Mouse (Mus musculus) kidney, adult 8-10 months (tissue): ENCODE results near the gene Boc.
A peak's percentile ranks its signal among the peaks of the same experiment; 100 is the strongest.
"Not testable (repeated sequence)": the region's sequence is repeated elsewhere in the genome, so short reads cannot be mapped to it uniquely, and the experiment has no call there.

ENCODE experiments used
- DNase-seq, 2 experiments: peaks; one replicate each; pipeline ENCODE4 v3.0.0; 2022

Boc gene

DNA sequence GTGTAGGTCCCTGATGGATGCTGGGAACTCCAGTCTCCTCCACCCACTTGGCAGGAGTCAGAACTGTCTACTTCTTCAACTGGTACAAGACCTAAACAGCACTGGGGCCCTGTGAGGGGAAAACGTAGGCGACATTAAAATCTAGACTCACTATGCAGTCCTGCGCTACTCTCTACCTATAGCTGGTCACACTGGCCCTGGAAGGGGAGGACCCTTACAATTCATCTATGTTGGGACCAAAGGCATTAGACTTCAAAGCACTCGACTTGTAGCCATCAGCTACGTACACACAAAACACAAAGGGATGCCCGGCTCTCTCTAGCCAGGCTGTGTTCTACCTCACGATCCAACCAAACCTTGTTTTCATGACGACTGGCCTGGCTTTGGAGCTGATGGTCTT is 73.0 kb downstream of the Boc start:
- no peak for DNase-seq

DNA sequence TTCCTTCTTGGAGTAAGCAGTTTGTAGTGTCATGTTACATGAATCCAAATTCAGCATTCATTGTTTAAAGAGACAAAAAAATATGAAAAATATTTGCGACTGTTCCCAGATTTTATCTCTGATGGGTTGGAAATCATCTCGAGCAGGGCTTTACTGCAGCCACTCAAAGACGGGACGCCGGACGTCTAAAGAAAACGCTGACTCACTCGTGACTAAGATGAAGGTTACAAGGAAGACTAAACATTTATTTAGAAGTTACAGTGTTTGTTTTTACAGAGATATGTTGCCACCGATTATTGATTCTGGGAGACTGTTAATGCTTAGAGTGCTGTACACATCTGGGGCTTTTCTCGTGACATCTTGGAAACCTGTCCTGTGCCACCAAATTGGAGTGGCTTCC is 73.9 kb downstream of the Boc start:
- DNase-seq: no peak

DNA sequence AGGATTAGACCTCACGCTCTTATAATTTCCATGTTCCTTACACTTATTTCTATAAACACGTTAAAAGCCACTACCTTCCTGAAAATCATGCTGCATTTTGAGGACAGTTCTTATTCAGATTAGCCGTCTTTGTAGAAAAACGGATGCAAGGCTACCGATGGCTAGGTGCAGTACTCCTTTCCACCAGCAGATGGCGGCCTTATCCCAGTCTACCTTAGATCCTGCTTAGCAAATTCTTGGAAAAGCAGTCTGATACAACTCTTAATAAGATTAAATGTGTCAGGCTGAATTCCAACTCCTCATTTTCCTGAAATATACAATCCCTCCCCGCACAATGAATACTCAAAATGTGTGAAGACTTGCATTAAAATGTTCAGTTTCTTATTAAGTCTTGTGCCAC is 74.6 kb downstream of the Boc start:
- DNase-seq: peak; percentile 62 to 87

DNA sequence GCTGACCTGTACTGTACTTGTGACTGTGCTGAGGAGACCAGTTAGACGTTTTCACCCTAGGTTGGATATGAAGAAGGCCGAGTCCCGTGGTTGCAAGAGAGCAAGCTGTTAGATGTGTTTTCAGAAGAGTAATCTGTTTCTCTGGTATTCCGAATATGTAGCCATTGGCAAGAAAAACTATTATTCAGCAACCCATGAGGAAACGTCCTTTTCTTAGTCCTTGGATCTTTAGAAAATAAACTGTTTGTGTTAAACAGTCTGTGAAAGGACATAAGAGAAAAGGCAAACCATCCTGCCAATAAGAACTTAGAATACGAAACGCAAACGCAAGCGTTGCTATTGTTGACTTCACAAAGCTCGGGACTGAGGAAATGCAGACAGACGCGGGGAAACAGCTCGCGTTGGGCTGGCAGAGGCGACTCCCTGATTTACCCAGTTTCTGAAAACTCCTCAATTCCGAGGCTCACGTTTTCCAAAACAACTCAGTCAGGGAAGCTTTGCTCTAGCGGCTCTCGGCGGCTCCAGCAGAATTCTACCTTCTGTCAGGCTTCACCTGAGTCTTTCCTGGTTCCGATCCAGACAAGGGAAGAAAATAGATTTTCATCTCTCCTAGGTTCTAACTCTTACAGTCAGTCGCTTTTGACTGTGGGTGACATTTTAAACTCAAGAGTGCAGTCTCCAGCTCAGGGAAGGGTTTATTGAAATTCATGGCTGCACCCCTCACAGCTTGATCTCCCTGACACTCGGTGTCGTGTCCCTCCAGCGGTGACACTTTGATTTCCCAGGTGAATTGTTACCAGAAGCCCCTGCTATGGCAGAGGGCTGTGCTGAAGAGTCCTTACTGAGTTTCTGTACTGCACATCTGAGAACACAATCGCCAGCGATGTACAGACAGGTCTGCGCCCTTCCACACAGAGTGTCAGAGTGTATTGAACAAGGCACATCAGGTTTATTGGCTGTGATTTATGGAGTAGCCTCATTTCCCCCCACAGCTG is 76.8 kb downstream of the Boc start:
- no peak for DNase-seq

DNA sequence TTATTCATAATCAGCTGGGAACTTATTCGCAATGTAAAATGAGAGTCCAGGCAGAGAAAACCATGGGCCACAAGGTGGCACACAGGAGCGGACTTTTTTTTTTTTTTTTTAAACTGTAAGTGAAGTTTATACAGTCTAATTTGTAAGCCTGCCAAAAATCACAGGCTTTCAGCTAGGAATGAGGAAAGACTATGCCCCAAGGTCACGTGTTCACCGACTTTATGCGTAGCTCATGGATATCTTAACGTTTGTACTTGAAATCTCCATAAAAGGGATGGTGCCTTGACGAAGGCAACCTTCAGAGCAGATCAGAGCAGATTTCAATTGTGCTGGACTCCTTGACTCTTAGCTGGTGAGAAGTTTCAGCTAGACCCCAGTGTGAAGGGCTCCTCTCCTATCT is 78.1 kb downstream of the Boc start:
- peak in 1 of 2 experiments; percentile 38 for DNase-seq

DNA sequence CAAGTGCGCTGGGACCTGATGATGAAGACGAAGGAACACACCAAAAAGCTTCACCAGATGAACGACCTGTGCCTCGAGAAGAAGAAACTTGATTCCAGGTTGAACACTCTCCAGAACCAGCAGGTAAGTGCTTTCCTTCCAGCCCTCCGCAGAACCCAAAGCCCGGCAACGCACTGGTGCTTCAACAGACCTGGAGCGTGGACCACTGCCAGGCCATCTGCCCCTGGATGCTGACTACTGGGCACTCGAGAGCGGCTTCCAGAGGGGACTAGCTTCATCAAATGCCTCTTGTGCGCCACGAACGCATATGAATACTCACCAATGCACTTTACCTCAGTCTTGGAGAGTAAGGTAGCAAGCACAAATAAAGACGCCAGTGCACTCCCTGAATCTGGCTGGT is 78.8 kb downstream of the Boc start:
- no peak for DNase-seq

DNA sequence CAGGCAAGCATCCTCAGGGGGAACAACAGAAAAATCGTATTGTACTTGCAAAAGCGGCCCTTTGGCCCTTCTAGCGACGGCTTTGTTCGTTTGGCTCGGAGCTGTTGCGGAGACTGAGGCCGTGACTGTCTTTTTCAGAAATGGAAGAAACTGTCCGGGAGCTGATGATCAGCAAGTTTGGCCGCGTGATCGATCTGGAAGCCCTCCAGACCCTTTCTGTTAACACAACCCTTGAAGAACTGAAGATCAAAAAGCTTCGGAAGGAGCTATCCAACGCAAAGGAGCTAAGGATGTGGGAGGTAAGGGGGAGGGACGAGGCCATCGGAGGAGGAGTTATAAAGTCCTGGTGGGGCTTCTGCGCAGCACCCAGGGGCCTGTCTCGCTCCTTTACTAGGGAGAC is 79.9 kb downstream of the Boc start:
- DNase-seq: no peak

DNA sequence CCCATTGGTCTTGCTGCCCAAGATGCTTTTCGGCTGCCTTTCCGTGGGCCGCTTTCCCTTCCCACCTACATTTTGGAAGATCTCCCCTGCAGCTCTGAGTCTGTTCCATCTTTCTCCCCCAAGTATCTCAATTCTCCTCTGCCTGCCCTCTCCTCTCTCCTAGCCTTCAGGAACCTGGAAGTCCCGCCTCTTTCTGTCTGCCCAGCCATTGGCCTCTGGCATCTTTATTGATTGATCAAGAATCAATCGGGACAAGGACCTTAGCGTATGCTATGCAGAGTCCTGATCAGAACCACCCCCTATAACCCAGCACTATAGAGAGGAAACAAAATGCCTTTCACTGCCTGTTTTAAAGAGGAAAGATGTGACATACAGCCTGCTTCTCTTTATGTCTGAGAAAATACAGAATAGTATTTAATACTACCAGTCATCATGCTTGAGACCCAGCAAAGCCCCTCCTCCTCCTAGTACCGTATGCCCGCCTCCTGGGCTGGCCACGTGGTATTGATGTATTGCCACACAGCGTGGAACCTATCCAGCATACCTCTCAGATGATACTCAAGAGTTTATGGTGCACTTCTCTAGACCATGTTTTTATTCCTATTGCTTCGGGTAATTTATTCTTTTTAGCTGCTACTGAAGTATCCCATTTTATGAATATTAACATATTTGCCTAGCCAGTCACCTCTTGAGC is 82.9 kb downstream of the Boc start:
- DNase-seq: no peak

DNA sequence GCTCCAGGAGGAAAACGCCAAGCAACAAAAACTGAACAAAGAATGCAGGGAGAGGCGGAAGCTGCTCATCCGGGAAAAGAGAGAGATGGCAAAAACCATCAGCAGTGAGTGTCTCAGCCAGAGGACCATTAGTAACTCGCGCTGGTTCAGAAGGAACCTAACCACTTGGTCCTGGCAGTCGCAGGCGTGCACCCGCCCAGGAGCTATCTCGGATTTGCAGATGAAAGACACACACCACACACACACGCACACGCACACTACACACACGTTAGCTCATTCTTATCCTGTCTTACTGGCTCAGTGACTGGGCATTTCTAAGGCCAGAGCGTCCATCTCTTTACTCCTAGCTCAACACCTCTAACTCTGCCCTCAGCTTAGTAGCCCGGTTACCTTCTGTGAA is 83.4 kb downstream of the Boc start:
- no peak for DNase-seq

DNA sequence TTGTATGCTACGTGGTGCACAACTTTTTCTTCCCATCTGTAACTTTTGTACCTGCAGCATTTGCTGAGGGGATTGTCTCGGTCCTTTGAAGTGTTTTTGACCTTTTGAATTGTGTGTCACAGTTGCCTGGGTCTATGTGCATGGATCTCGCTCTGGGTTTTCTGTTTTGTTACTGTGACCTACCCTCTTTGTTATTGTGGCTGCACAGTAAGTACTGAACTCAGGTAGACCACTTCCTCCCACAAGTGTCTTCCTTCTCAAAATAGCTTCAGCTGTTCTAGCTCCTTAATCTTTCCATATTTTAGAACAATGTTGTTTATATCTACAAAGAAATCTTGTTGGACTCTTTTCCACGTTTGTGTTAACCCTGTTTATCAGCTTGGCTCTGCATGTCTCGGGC is 97.8 kb downstream of the Boc start:
- no peak for DNase-seq

DNA sequence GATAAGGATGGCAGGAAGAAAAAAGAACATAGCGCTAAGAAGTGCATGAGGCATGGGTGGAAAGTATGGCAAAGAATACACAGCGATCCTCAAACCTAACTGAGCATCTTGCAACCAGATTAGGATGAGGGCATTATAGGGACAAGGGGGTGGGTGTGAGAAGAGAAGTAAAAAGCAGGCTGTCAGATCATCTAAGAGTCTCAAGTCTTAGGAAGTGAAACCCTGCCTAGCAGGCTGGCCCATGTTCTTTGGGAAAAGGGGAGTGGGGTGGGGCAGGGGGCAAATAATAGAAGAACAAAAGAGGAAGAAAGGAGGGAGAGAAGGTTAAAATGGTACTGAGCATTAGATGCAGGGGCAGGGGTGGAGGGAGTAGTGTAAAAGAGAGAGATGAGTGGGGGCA is 99.9 kb downstream of the Boc start:
- no peak for DNase-seq

DNA sequence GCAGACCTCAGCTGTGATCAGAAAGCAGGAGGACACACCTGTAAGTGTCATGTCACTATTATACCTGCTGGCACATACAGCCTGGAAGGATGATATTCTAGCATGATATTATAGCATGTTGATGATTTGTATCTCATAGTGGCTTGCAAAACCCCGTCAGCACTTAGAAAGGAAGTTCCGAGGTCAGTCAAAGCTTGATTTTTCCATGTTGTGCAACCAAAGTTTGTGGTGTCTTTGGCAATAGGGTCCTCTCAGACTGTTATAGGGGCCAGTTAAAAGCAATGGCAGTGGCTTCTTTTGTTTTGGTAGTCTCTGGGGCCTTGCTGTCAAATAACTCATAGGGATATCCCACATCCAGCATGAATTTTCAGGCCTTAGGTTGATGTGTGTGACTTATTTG is 100.8 kb downstream of the Boc start:
- DNase-seq: no peak

DNA sequence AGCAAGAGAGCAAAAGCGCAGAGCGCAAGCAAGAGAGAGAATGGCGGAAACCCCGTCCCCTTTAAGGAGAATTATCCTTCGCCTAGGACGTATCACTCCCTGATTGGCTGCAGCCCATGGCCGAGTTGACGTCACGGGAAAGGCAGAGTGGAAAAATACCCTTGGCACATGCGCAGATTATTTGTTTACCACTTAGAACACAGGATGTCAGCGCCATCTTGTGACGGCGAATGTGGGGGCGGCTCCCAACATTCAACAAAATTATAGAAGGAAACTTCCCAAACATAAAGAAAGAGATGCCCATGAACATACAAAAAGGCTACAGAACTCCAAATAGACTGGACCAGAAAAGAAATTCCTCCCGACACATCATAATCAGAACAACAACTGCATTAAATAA is 116.8 kb downstream of the Boc start:
- not testable (repeated sequence) for DNase-seq

DNA sequence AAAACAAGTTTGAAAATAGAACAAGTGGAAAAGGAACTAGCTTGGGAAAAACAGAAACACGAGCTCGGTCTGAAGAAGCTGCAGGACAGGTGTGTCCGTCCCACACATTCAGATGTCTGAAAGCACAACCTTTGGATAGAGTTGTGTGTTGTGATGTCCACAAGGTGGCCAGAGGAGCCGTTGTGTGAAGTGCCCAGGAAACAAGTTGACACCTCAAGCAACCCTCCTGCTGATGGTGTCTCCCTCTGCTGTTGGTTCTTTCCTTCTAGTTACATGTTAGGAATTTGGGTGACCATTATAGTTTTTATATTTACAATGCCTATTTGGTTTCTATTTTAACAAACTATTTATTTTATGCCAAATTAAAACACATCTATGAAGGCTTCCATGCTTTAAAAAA is 123.2 kb downstream of the Boc start:
- DNase-seq: no peak
